Mouse (Mus musculus) liver, embryonic 12.5 days (tissue): ENCODE measurements around the gene Ceacam16. TPM values are rescaled to one million over a fixed set of nuclear protein-coding genes. Genes with fewer than 3 reads are reported as not detected.

ENCODE experiments used
- ATAC-seq: fragments of 200-750 bp; cut with Nextera tagmentation; 2 replicates; pipeline ENCODE4 v1.8.0; 2017; ENCODE audit warnings: moderate number of reproducible peaks, mild to moderate bottlenecking, moderate library complexity
- H3K27ac ChIP-seq: fragments of 300-500 bp; sonication (generic); 2 replicates; pipeline ENCODE4 v1.5.1; 2016; ENCODE audit warnings: mild to moderate bottlenecking
- H3K27me3 ChIP-seq: fragments of 300-500 bp; sonication (generic); replicated peaks from 2 replicates; pipeline ENCODE4 v1.6.1; 2016; ENCODE audit warnings: mild to moderate bottlenecking, moderate library complexity
- H3K36me3 ChIP-seq: fragments of 300-500 bp; sonication (generic); 2 replicates; pipeline ENCODE4 v1.6.1; 2016; ENCODE audit warnings: mild to moderate bottlenecking, moderate library complexity
- H3K4me1 ChIP-seq: fragments of 300-500 bp; sonication (generic); 2 replicates; pipeline ENCODE4 v1.6.1; 2016
- H3K4me2 ChIP-seq: fragments of 300-500 bp; sonication (generic); 2 replicates; pipeline ENCODE4 v1.6.1; 2016; ENCODE audit warnings: mild to moderate bottlenecking, moderate library complexity
- H3K4me3 ChIP-seq: fragments of 300-500 bp; sonication (generic); 2 replicates; pipeline ENCODE4 v1.5.1; 2016; ENCODE audit warnings: mild to moderate bottlenecking, moderate library complexity
- H3K9ac ChIP-seq: fragments of 300-500 bp; sonication (generic); 2 replicates; pipeline ENCODE4 v1.6.1; 2016; ENCODE audit warnings: mild to moderate bottlenecking, moderate library complexity
- H3K9me3 ChIP-seq: fragments of 300-500 bp; sonication (generic); replicated peaks from 2 replicates; pipeline ENCODE4 v1.6.1; 2016; ENCODE audit warnings: mild to moderate bottlenecking, moderate library complexity
- WGBS: fragments of 180-500 bp; shearing (Covaris S2); methylation state at CpG from one replicate; pipeline ENCODE4 v1.1.7; 2016; ENCODE audit not compliant: insufficient replicate concordance; 5-methylcytosine and 5-hydroxymethylcytosine counted together
- polyA plus RNA-seq: library from polyadenylated mRNA; unstranded; fragments of >200 nt; fragmentation: Nextera tagmentation; extraction: Ambion mirVana; gene quantifications from 2 replicates; pipeline ENCODE4 v1.2.1, GENCODE M21; 2016

Gene Ceacam16
- polyA plus RNA-seq, 1 experiment from 2014 or later = not detected

GRCm38 (mm10) chr7:19811114-19811513 is 50.0 kb downstream of the Ceacam16 start:
- 16% methylated on average over 22 of the region's 22 CpGs for WGBS
- peak overlapping the region; percentile 41 for H3K4me2 ChIP-seq
- H3K4me3 ChIP-seq = no peak overlapping the region; the same call in 1 of the 2 replicates
- H3K9ac ChIP-seq = no peak overlapping the region
- H3K27me3 ChIP-seq = peaks cover 47% of the 10 kb centered on the region
- no peaks in the 10 kb centered on the region for H3K9me3 ChIP-seq
- peak; percentile 44 for ATAC-seq
- H3K27ac ChIP-seq = no peak overlapping the region
- H3K4me1 ChIP-seq = peaks cover 41% of the 10 kb centered on the region
- H3K36me3 ChIP-seq = no peaks in the 10 kb centered on the region

DNA sequence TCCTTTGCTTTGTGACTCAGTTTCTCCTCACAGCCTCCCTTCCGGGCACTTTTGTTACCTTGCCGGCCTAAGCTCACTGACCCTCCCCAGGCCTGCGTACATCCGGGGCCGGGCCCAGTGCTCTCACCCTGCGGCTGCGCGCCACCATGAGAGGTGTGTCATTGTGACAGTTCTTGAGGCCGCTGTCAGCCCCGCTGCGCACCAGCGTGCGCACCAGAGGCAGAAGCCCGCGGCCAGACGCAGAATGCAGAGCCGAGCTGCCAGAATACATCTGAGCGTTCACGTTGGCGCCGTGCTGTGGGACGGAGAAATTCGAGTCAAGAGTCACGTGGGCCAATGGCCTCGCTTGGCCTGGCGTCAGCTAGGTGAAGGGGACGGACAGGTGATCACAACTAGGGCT is 51.7 kb downstream of the Ceacam16 start:
- H3K36me3 ChIP-seq = no peaks in the 10 kb centered on the region
- no peaks in the 10 kb centered on the region for H3K9me3 ChIP-seq
- 0 out of 2 replicates have a peak, but pooled peaks have one; percentile 12 for ATAC-seq
- H3K27me3 ChIP-seq = peaks cover 38% of the 10 kb centered on the region
- H3K4me2 ChIP-seq = peak overlapping the region; percentile 57
- H3K4me3 ChIP-seq = no peak overlapping the region
- 16% methylated on average over 27 of the region's 27 CpGs for WGBS
- no peak overlapping the region for H3K27ac ChIP-seq
- H3K9ac ChIP-seq = no peak overlapping the region
- peaks cover 34% of the 10 kb centered on the region for H3K4me1 ChIP-seq

DNA sequence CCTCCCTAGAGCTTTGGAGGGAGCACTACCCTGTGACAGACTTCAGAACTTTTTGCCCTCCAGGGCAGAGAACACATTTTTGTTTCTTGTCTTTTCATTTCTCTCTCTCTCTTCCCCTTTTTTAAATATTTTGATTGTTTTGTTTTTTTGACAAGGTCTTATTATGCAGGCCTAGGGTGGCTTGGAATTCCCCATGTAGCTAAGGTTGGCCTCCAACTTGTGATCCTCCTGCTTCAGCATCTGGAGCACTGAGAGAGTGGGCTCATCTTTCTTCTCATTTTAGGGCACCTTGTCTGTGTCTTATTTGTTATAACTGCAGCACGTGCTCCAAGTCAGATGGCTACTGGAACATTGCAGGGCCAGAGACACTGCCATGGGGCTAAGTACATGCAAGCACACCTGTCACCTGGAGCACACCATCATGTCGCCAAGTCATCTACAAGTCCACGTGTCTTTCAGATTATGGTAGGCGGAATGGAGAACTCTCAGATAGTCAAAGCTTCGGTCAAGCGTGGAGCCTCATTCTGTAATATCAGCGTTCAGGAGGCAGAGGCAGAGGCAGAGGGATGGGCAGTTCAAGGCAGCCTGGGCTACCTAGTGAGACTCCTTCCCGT is 54.6 kb downstream of the Ceacam16 start:
- no peaks in the 10 kb centered on the region for H3K9me3 ChIP-seq
- H3K4me1 ChIP-seq = peaks cover 16% of the 10 kb centered on the region
- ATAC-seq = no peak
- H3K4me3 ChIP-seq = no peak overlapping the region
- H3K27ac ChIP-seq = no peak overlapping the region
- WGBS = 69% methylated on average over 8 of the region's 8 CpGs
- no peak overlapping the region for H3K4me2 ChIP-seq
- peaks cover 30% of the 10 kb centered on the region for H3K27me3 ChIP-seq
- no peak overlapping the region for H3K9ac ChIP-seq
- no peaks in the 10 kb centered on the region for H3K36me3 ChIP-seq

DNA sequence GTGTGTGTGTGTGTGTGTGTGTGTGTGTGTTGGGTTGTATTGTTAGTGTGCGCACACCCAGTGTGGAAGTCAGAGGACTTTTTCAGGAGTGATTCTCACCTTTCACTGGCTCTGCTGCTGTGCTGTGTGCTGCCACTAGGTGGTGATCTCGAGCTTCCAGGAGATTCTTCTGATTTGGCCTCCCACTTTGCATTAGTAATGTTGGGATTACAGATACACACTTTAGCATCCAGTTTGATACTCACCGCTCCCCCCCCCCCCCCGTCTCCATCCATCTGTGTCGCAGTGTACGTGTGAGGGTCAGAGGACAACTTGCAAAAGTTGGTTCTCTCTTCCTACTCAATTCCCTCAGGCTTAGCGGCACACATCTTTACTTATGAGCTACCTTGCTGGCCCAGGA is 58.1 kb downstream of the Ceacam16 start:
- WGBS = 25% methylated on average over 6 of the region's 7 CpGs
- ATAC-seq = no peak

More for the DNA sequence above, 58.1 kb downstream of the Ceacam16 start:
- 0 out of 2 replicates have a peak, but pooled peaks cover 5% of the 10 kb centered on the region for H3K27me3 ChIP-seq
- H3K27ac ChIP-seq = no peak overlapping the region
- H3K9me3 ChIP-seq = no peaks in the 10 kb centered on the region
- no peak overlapping the region for H3K4me3 ChIP-seq
- no peak overlapping the region for H3K4me2 ChIP-seq
- no peaks in the 10 kb centered on the region; the same call in 1 of the 2 replicates for H3K4me1 ChIP-seq
- no peaks in the 10 kb centered on the region for H3K36me3 ChIP-seq
- H3K9ac ChIP-seq = no peak overlapping the region

Other genes starting within 250 kb of the Ceacam16 start
- gene Relb, start 231.9 kb downstream of the Ceacam16 start, polyA plus RNA-seq = 1.9 and 2.6 TPM in 2 replicates
- 75.1 and 75.2 TPM in 2 replicates for gene Clptm1, start 196.3 kb downstream of the Ceacam16 start, polyA plus RNA-seq
- 389 and 406 TPM in 2 replicates for gene Apoc2, start 183.4 kb downstream of the Ceacam16 start, polyA plus RNA-seq
- gene Gm44805, start 179.9 kb downstream of the Ceacam16 start, polyA plus RNA-seq = 2.7 and 4.9 TPM in 2 replicates
- 15.4 and 18.1 TPM in 2 replicates for gene Apoc4, start 179.8 kb downstream of the Ceacam16 start, polyA plus RNA-seq
- 190 and 197 TPM in 2 replicates for gene Apoc1, start 168.6 kb downstream of the Ceacam16 start, polyA plus RNA-seq
- 1,254 and 1,289 TPM in 2 replicates for gene Apoe, start 162.1 kb downstream of the Ceacam16 start, polyA plus RNA-seq
- 188 and 207 TPM in 2 replicates for gene Tomm40, start 145.9 kb downstream of the Ceacam16 start, polyA plus RNA-seq
- gene Nectin2, start 110.8 kb downstream of the Ceacam16 start, polyA plus RNA-seq = 31.9 and 34.4 TPM in 2 replicates
- 11.1 and 11.3 TPM in 2 replicates for gene Bcam, start 90.3 kb downstream of the Ceacam16 start, polyA plus RNA-seq
- gene Cblc, start 64.5 kb downstream of the Ceacam16 start, polyA plus RNA-seq = 0.95 and 1.0 TPM in 2 replicates
- gene Bcl3, start 38.5 kb downstream of the Ceacam16 start, polyA plus RNA-seq = 3.7 and 5.4 TPM in 2 replicates
- gene Gm19345, start 9.3 kb downstream of the Ceacam16 start, polyA plus RNA-seq = not detected in 2 replicates
- gene Ceacam19, start 26.7 kb upstream of the Ceacam16 start, polyA plus RNA-seq = not detected in 2 replicates
- 3.6 and 3.9 TPM in 2 replicates for gene Pvr, start 59.9 kb upstream of the Ceacam16 start, polyA plus RNA-seq
- gene Igsf23, start 89.5 kb upstream of the Ceacam16 start, polyA plus RNA-seq = 0.26 and 0.30 TPM in 2 replicates
- not detected in 2 replicates for gene Ceacam20, start 104.1 kb upstream of the Ceacam16 start, polyA plus RNA-seq
- gene Nlrp9b, start 130.2 kb upstream of the Ceacam16 start, polyA plus RNA-seq = not detected in 2 replicates
- gene Vmn1r91, start 238.4 kb upstream of the Ceacam16 start, polyA plus RNA-seq = not detected in 2 replicates